Mouse (Mus musculus): ENCODE data around the gene Gm28269. TPM values are rescaled to one million over a fixed set of nuclear protein-coding genes. Genes with fewer than 3 reads are reported as not detected.

The Gm28269 gene
- polyA plus RNA-seq, 1 experiment = 64.8 TPM

- no peak overlapping the region for H3K4me3 ChIP-seq (ENCODE audit: control insufficient read depth, low read depth, low read length)
- no peaks in the 10 kb centered on the region for H3K4me1 ChIP-seq (ENCODE audit: control insufficient read depth, insufficient read depth, low read length)
- no peaks in the 10 kb centered on the region for H3K36me3 ChIP-seq (ENCODE audit: control insufficient read depth, insufficient read depth, low read length)
- no peaks in the 10 kb centered on the region for H3K27me3 ChIP-seq (ENCODE audit: control insufficient read depth, insufficient read depth, low read length)
- TF ChIP-seq CTCF (IDR thresholded peaks at IDR 0.05; ENCODE audit: control insufficient read depth, insufficient read depth, insufficient replicate concordance, low read depth, low read length) = no peak
- TF ChIP-seq POLR2A (IDR thresholded peaks at IDR 0.05; ENCODE audit: control insufficient read depth, low read depth, low read length) = no peak
- H3K27ac ChIP-seq (ENCODE audit: control insufficient read depth, insufficient read depth, low read depth, low read length) = no peak overlapping the region
Measured at GRCm38 (mm10) chrX:21695220-21695619, 49.7 kb downstream of the Gm28269 start.

Other genes with a start within 250 kb of the Gm28269 start
- gene Slc6a14, start 30.2 kb downstream of the Gm28269 start, polyA plus RNA-seq (2012; rRNA removed) = 0.37 and 1.2 TPM in 2 replicates

All from testis, adult 2 months (tissue).